In the genomic region with DNA sequence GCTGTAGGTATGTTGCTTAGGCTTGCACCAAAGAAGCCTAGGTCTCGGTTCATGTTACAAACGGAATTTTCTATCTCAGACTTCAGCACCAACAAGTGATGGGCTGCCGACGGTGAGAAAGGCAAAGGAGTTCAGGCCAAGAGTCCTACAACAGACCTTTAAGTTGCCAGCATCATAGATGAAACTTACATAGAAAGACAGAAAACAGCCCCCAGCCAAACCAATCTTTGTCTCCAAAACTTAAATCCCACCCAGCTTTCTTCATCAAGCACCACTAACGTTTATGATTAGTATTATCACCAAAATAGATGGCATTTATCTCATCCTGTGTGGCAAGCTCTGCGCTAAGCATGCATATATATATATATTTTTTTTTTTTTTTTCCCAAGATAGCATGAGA, we compare ENCODE assay signal across 9 mouse cellular contexts. TPM values are rescaled to one million over a fixed set of nuclear protein-coding genes. Genes with fewer than 3 reads are reported as not detected.
DNase-seq lines count a peak whose midpoint lies in the region; ATAC-seq and TF ChIP-seq lines count a peak whose summit lies in the region.
"Had no signal": no experiment of that assay in that cellular context is flagged by ENCODE, and none has a peak within 500 bp of the region (broad histone marks: within the 10 kb centered on the region; RNA-seq: fewer than 3 reads in every experiment).

No protein-coding gene starts in this region.

- no peak for TF ChIP-seq POLR2A in ES-Bruce4 (IDR thresholded peaks at IDR 0.05; ENCODE audit: insufficient read depth, low read length)

- H3K4me2 ChIP-seq in heart, embryonic 11.5 days, result peak overlapping the region; percentile 60
- H3K4me2 ChIP-seq in forebrain, postnatal 0 days (ENCODE audit: low read depth), result peak overlapping the region; percentile 82
- H3K4me2 ChIP-seq in liver, postnatal 0 days (ENCODE audit: low read depth, low read length), result peak overlapping the region; percentile 94

- DNase-seq in heart, adult 9 months (ENCODE audit: low spot score in 2 of 2), result no peak
- no peak for DNase-seq in forebrain, postnatal 0 days
- DNase-seq in liver, postnatal 0 days, result no peak
- no peak for DNase-seq in retina, embryonic 14.5 days (ENCODE audit: low spot score)
- DNase-seq in left cerebral cortex, postnatal 25 days (ENCODE audit: low spot score in 2 of 2), result no peak
- no peak for DNase-seq in cerebellum, postnatal 4 days (ENCODE audit: low spot score in 2 of 2)

- TF ChIP-seq EP300 in ES-Bruce4 (IDR thresholded peaks at IDR 0.05; ENCODE audit: insufficient read depth, low read depth, low read length), result no peak
- no peak for TF ChIP-seq EP300 in liver, postnatal 0 days (IDR thresholded peaks at IDR 0.05; ENCODE audit: low read depth)

- ATAC-seq in heart, embryonic 11.5 days (replicated peaks; ENCODE audit: insufficient number of reproducible peaks, low FRiP score, low TSS enrichment), result no peak
- no peak for ATAC-seq in forebrain, postnatal 0 days
- ATAC-seq in liver, postnatal 0 days, result no peak

- H3K27me3 ChIP-seq in heart, embryonic 11.5 days (ENCODE audit: control insufficient read depth, insufficient read depth, low read length), result no peaks in the 10 kb centered on the region
- no peaks in the 10 kb centered on the region for H3K27me3 ChIP-seq in ES-Bruce4 (ENCODE audit: control insufficient read depth, insufficient read depth, low read length, poor library complexity, severe bottlenecking)
- H3K27me3 ChIP-seq in forebrain, postnatal 0 days (ENCODE audit: insufficient read depth, low read length), result no peaks in the 10 kb centered on the region
- H3K27me3 ChIP-seq in liver, postnatal 0 days (ENCODE audit: insufficient read depth, low read length), result no peaks in the 10 kb centered on the region

- peak overlapping the region; percentile 96 for H3K9ac ChIP-seq in heart, embryonic 11.5 days (ENCODE audit: low read depth, low read length)
- H3K9ac ChIP-seq in ES-Bruce4 (ENCODE audit: low read depth, poor library complexity, severe bottlenecking), result peak overlapping the region; percentile 99
- H3K9ac ChIP-seq in forebrain, postnatal 0 days, result peak overlapping the region; percentile 96
- peak overlapping the region; percentile 99 for H3K9ac ChIP-seq in liver, postnatal 0 days (replicated peaks)

- H3K36me3 ChIP-seq in heart, embryonic 11.5 days (ENCODE audit: control insufficient read depth, insufficient read depth, low read length), result no peaks in the 10 kb centered on the region
- peaks cover 2% of the 10 kb centered on the region; the same call in 1 of the 2 replicates for H3K36me3 ChIP-seq in ES-Bruce4 (ENCODE audit: control insufficient read depth, insufficient read depth, low read length, poor library complexity, severe bottlenecking)
- no peaks in the 10 kb centered on the region for H3K36me3 ChIP-seq in forebrain, postnatal 0 days (ENCODE audit: insufficient read depth)
- H3K36me3 ChIP-seq in liver, postnatal 0 days (replicated peaks; ENCODE audit: insufficient read depth, low read length), result no peaks in the 10 kb centered on the region

- 5% methylated on average over 6 of the region's 6 CpGs for WGBS in heart, embryonic 11.5 days (ENCODE audit: insufficient replicate concordance)
- WGBS in forebrain, postnatal 0 days, result 10% methylated on average over 6 of the region's 6 CpGs
- WGBS in liver, postnatal 0 days (ENCODE audit: insufficient replicate concordance), result 9% methylated on average over 6 of the region's 6 CpGs

- no peak for TF ChIP-seq CTCF in ES-Bruce4 (IDR thresholded peaks at IDR 0.05; ENCODE audit: low read depth, low read length)
- TF ChIP-seq CTCF in forebrain, postnatal 0 days (IDR thresholded peaks at IDR 0.05; ENCODE audit: low read depth), result no peak
- TF ChIP-seq CTCF in liver, postnatal 0 days (IDR thresholded peaks at IDR 0.05; ENCODE audit: low read depth), result no peak

- intact Hi-C loops in left cerebral cortex, postnatal 25 days (cut with DNase I), result no loop called here

- H3K4me1 ChIP-seq in heart, embryonic 11.5 days (ENCODE audit: control insufficient read depth, insufficient read depth, low read length), result peaks cover 16% of the 10 kb centered on the region
- no peaks in the 10 kb centered on the region for H3K4me1 ChIP-seq in ES-Bruce4 (ENCODE audit: control insufficient read depth, insufficient read depth, low read length)
- 0 out of 2 replicates have a peak, but pooled peaks cover 6% of the 10 kb centered on the region for H3K4me1 ChIP-seq in forebrain, postnatal 0 days (ENCODE audit: insufficient read depth)
- peaks cover 22% of the 10 kb centered on the region for H3K4me1 ChIP-seq in liver, postnatal 0 days (ENCODE audit: insufficient read depth)

- H3K4me3 ChIP-seq in heart, embryonic 11.5 days (ENCODE audit: low read depth, low read length), result peak overlapping the region; percentile 87
- peak overlapping the region; percentile 99 for H3K4me3 ChIP-seq in ES-Bruce4 (ENCODE audit: low read depth, low read length)
- peak overlapping the region; percentile 93 for H3K4me3 ChIP-seq in forebrain, postnatal 0 days (ENCODE audit: low read depth, low read length)
- H3K4me3 ChIP-seq in liver, postnatal 0 days (ENCODE audit: low read depth, low read length), result peak overlapping the region; percentile 98

- no peak overlapping the region for H3K27ac ChIP-seq in heart, embryonic 11.5 days (ENCODE audit: low read depth, low read length)
- H3K27ac ChIP-seq in ES-Bruce4 (ENCODE audit: insufficient read depth, low read length), result peak overlapping the region; percentile 82
- peak overlapping the region; percentile 10; the same call in 1 of the 2 replicates for H3K27ac ChIP-seq in forebrain, postnatal 0 days (ENCODE audit: low read depth, low read length)
- H3K27ac ChIP-seq in liver, postnatal 0 days (ENCODE audit: low read depth), result peak overlapping the region; percentile 99

- no peaks in the 10 kb centered on the region for H3K9me3 ChIP-seq in heart, embryonic 11.5 days (replicated peaks; ENCODE audit: control insufficient read depth, low read length)
- H3K9me3 ChIP-seq in ES-Bruce4 (replicated peaks; ENCODE audit: control insufficient read depth, insufficient read depth, low read length, poor library complexity, severe bottlenecking), result peaks cover 4% of the 10 kb centered on the region
- no peaks in the 10 kb centered on the region for H3K9me3 ChIP-seq in forebrain, postnatal 0 days (ENCODE audit: low read length)
- no peaks in the 10 kb centered on the region for H3K9me3 ChIP-seq in liver, postnatal 0 days (ENCODE audit: low read length)

RNA-seq across cellular contexts. Expression of a gene that starts 1.2 kb away (rescaled TPM):
- 4.3 and 4.7 TPM in 2 replicates for polyA plus RNA-seq in heart, embryonic 11.5 days (2014; fragmentation: Nextera tagmentation; extraction: Ambion mirVana)
- polyA plus RNA-seq in ES-Bruce4 (2011; ENCODE audit: insufficient read depth, insufficient read length, low read depth, missing spikeins), result 54.9 and 56.4 TPM in 2 replicates
- 23.6 and 24.9 TPM in 2 replicates for total RNA-seq in forebrain, postnatal 0 days (2014; rRNA removed)
- polyA plus RNA-seq in forebrain, postnatal 0 days (2015; fragmentation: Nextera tagmentation; extraction: Ambion mirVana), result 2.6 and 4.3 TPM in 2 replicates
- 2.5 and 2.8 TPM in 2 replicates for polyA plus RNA-seq in liver, postnatal 0 days (2015; fragmentation: Nextera tagmentation; extraction: Ambion mirVana)
- 10 to 100 TPM; 45.6 to 50.8 TPM for total RNA-seq in left cerebral cortex, postnatal 25 days (2021)

RNA-seq across cellular contexts. Expression of a gene that starts 26.9 kb away (rescaled TPM):
- polyA plus RNA-seq in heart, embryonic 11.5 days (2014; fragmentation: Nextera tagmentation; extraction: Ambion mirVana), result 0.10 TPM in 1 of 2 replicates, not detected in the other
- not detected in 2 replicates for polyA plus RNA-seq in ES-Bruce4 (2011; ENCODE audit: insufficient read depth, insufficient read length, low read depth, missing spikeins)
- total RNA-seq in forebrain, postnatal 0 days (2014; rRNA removed), result not detected in 2 replicates
- polyA plus RNA-seq in forebrain, postnatal 0 days (2015; fragmentation: Nextera tagmentation; extraction: Ambion mirVana), result 0.15 and 0.67 TPM in 2 replicates
- polyA plus RNA-seq in liver, postnatal 0 days (2015; fragmentation: Nextera tagmentation; extraction: Ambion mirVana), result not detected in 2 replicates
- total RNA-seq in left cerebral cortex, postnatal 25 days (2021), result under 1 TPM in 1 of 2 experiments, not detected in 1; 0.41 TPM
- total RNA-seq: hematopoietic stem cell, adult 5-6 weeks had no signal
